Mouse (Mus musculus) heart, embryonic 15.5 days (tissue): ENCODE results near the gene Plekha5. TPM values are rescaled to one million over a fixed set of nuclear protein-coding genes. Genes with fewer than 3 reads are reported as not detected.

Experiments
- ATAC-seq: fragments of 200-750 bp; cut with Nextera tagmentation; replicated peaks from 2 replicates; pipeline ENCODE4 v1.8.0; 2017; ENCODE audit warnings: low read depth, moderate TSS enrichment; ENCODE audit not compliant: insufficient number of reproducible peaks, insufficient read depth, low FRiP score
- H3K27ac ChIP-seq: fragments of 300-500 bp; sonication (generic); 2 replicates; pipeline ENCODE4 v1.5.1; 2015; ENCODE audit warnings: mild to moderate bottlenecking, inconsistent platforms
- H3K27me3 ChIP-seq: fragments of 300-500 bp; sonication (generic); 2 replicates; pipeline ENCODE4 v1.6.1; 2015; ENCODE audit warnings: inconsistent platforms
- H3K36me3 ChIP-seq: fragments of 300-500 bp; sonication (generic); 2 replicates; pipeline ENCODE4 v1.6.1; 2015; ENCODE audit warnings: mild to moderate bottlenecking, inconsistent platforms
- H3K4me1 ChIP-seq: fragments of 300-500 bp; sonication (generic); replicated peaks from 2 replicates; pipeline ENCODE4 v1.6.1; 2015; ENCODE audit warnings: inconsistent platforms
- H3K4me2 ChIP-seq: fragments of 300-500 bp; sonication (generic); 2 replicates; pipeline ENCODE4 v1.6.1; 2015; ENCODE audit warnings: inconsistent platforms, mild to moderate bottlenecking, moderate library complexity
- H3K4me3 ChIP-seq: fragments of 300-500 bp; sonication (generic); 2 replicates; pipeline ENCODE4 v1.5.1; 2015; ENCODE audit warnings: mild to moderate bottlenecking, inconsistent platforms
- H3K9ac ChIP-seq: fragments of 300-500 bp; sonication (generic); 2 replicates; pipeline ENCODE4 v1.6.1; 2015; ENCODE audit warnings: mild to moderate bottlenecking, inconsistent platforms
- H3K9me3 ChIP-seq: fragments of 300-500 bp; sonication (generic); replicated peaks from 2 replicates; pipeline ENCODE4 v1.6.1; 2016; ENCODE audit warnings: inconsistent platforms
- WGBS: fragments of 180-500 bp; shearing (Covaris S2); methylation state at CpG from one replicate; pipeline ENCODE4 v1.1.7; 2015; ENCODE audit warnings: mixed read lengths; 5-methylcytosine and 5-hydroxymethylcytosine counted together
- polyA plus RNA-seq: library from polyadenylated mRNA; unstranded; fragments of >200 nt; fragmentation: Nextera tagmentation; extraction: Ambion mirVana; gene quantifications from 2 replicates; pipeline ENCODE4 v1.2.1, GENCODE M21; 2015

The Plekha5 gene
- polyA plus RNA-seq, 1 experiment from 2014 or later = 21.6 TPM

DNA sequence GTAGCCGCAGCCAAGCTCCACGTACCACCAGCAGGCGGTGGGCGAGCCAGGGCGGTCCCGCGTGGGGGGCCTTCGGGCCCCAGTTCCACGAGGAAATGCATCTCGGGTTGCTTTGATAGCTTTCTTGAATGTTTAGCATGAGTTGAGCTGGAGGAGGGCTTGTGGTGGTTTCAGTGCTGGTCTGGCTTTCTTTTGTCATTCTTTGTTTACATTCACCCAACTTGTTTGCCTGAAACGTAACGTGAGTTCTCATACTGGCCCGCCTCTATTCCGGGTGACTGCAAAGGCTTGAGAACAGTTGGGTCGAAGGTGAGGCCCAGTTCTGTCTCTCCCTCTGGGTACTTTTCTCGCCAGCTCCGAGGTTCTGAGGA is 1.1 kb downstream of the Plekha5 start:
- H3K4me3 ChIP-seq = peak overlapping the region; percentile 99
- peak overlapping the region; percentile 82 for H3K4me2 ChIP-seq
- 2% methylated on average over 17 of the region's 17 CpGs for WGBS
- H3K9ac ChIP-seq = peak overlapping the region; percentile 87
- H3K36me3 ChIP-seq = no peaks in the 10 kb centered on the region
- no peak for ATAC-seq
- no peaks in the 10 kb centered on the region for H3K27me3 ChIP-seq
- no peaks in the 10 kb centered on the region; the same call in 1 of the 2 replicates for H3K4me1 ChIP-seq
- peak overlapping the region; percentile 84; the same call in 1 of the 2 replicates for H3K27ac ChIP-seq
- no peaks in the 10 kb centered on the region for H3K9me3 ChIP-seq

DNA sequence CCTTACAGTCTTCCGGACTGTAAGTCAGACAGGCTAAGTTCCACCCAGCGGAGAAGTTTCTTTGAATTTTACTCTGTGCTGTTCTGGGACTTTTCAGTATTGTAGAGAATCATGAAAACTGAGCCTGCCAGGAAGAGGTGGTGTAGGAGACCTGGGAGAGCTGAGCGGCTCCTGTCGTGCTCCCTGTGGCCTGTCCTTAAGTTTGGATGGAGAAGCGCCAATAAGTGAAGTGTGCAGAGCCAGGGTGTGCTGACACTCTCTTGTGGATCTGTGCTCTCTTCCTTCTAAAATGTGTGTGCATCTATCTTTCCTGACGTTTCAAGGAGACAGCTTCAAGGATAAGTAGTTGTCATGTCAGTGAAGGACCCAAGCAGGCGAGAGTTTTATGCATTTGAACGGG is 5.4 kb downstream of the Plekha5 start:
- Histone ChIP-seq H3K9me3 (no peaks in the 10 kb centered on the region), H3K4me3 (no peak overlapping the region), H3K9ac (no peak overlapping the region), H3K27ac (no peak overlapping the region), H3K27me3 (no peaks in the 10 kb centered on the region), H3K4me2 (no peak overlapping the region), H3K4me1 (no peaks in the 10 kb centered on the region; the same call in 1 of the 2 replicates), H3K36me3 (peaks cover 7% of the 10 kb centered on the region; the same call in 1 of the 2 replicates)
- ATAC-seq = no peak
- 74% methylated on average over 8 of the region's 8 CpGs for WGBS

DNA sequence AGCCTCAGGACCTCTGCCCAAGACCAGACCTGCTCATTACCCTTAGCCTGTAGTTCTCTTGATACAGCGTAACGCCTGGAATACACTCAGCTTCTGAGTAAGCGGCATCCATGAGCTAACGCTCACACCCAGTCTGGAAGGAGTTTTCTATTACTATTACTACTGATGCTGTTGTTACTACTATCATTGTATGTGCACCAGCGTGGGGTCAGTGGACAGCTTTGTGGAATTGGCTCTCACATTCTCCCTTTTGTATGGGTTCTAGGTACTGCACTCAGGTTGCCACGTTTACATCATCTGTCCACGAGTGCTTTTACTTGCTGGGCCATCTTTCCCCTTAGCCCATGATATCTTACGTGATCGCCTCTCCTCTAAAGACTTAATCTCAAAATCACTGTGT is 8.5 kb downstream of the Plekha5 start:
- H3K36me3 ChIP-seq = peaks cover 7% of the 10 kb centered on the region; the same call in 1 of the 2 replicates
- H3K9me3 ChIP-seq = no peaks in the 10 kb centered on the region
- no peak overlapping the region for H3K4me3 ChIP-seq
- WGBS = 92% methylated on average over 9 of the region's 9 CpGs
- no peak overlapping the region for H3K27ac ChIP-seq
- H3K9ac ChIP-seq = no peak overlapping the region
- H3K27me3 ChIP-seq = no peaks in the 10 kb centered on the region
- no peak for ATAC-seq
- H3K4me1 ChIP-seq = no peaks in the 10 kb centered on the region
- H3K4me2 ChIP-seq = no peak overlapping the region

DNA sequence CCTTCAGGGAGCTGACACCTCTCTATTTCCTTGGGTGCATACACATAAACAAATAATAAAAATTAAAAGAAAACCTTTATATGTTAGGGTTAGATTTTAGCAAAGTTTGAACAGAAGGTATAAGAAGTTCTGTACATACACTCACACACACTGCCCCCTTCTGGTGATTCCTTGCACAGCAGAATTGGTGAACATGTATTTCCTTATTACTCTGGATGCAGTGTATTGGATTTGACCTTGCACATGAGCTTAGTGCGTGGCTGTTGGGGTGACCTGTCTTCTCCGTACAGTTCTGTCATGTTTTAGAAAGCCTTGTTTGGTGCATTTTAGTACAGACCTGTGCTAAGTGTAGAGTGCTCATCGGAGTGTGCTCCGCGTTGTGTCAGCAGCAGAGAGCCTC is 19.5 kb downstream of the Plekha5 start:
- no peak overlapping the region for H3K27ac ChIP-seq
- no peaks in the 10 kb centered on the region for H3K36me3 ChIP-seq
- H3K4me1 ChIP-seq = 0 out of 2 replicates have a peak, but pooled peaks cover 7% of the 10 kb centered on the region
- H3K4me2 ChIP-seq = no peak overlapping the region
- no peak overlapping the region for H3K4me3 ChIP-seq
- WGBS = 85% methylated on average over 5 of the region's 5 CpGs
- H3K9ac ChIP-seq = no peak overlapping the region
- H3K27me3 ChIP-seq = no peaks in the 10 kb centered on the region
- H3K9me3 ChIP-seq = no peaks in the 10 kb centered on the region
- ATAC-seq = no peak

DNA sequence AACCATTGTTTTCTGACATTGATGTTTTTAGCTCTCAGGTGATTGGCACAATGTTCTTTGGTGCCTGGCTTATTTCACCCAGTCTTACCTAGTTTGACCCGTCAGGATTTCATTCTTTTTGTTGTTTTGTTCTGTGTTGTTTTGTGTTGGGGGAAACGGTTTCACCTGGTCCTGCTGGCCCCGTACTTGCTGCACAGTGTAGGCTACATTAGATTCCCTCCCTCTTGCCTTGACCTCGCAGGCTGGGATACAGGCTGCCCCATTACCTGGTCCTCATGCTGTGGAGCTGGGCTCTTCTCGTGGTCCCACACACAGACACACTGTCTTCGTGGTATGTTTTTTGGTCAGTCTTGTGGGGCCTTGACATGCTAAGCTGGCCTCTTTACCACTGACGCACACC is 20.3 kb downstream of the Plekha5 start:
- Histone ChIP-seq H3K4me1 (0 out of 2 replicates have a peak, but pooled peaks cover 7% of the 10 kb centered on the region), H3K36me3 (no peaks in the 10 kb centered on the region), H3K27me3 (no peaks in the 10 kb centered on the region), H3K9me3 (no peaks in the 10 kb centered on the region), H3K9ac (no peak overlapping the region), H3K27ac (no peak overlapping the region), H3K4me2 (no peak overlapping the region), H3K4me3 (no peak overlapping the region)
- WGBS = 72% methylated on average over 7 of the region's 7 CpGs
- no peak for ATAC-seq

DNA sequence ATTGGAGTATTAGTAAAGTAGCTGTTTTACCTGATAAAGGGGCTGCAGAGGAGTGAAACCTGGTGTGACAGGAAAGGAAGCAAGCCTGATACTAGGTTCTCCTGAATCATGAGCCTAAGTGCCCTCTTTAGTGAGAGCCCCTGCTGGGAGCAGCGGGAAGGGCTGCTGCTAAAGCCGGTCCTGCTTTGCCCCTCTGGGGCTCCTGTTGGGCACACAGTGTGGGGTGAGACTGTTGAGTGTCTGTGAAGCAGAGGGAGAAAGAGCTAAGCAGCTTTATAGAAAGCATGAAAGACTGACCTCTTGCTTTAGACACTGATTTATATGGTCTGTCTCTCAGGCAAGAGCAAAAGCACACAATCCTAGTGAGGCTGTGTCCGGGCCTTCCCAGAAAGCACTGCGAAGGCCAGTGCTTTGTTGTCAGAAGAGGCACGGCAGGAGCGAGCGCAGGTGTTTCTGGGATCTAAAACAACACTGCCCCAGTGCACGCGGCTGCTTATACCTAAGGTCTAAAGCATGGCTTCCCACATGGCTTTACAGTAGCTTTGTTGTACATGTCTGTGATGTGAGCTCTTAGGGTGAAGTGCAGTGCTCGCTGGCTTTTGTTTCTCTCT is 21.1 kb downstream of the Plekha5 start:
- Histone ChIP-seq H3K4me1 (0 out of 2 replicates have a peak, but pooled peaks cover 7% of the 10 kb centered on the region), H3K27ac (no peak overlapping the region), H3K9ac (no peak overlapping the region), H3K4me2 (no peak overlapping the region), H3K36me3 (no peaks in the 10 kb centered on the region), H3K27me3 (no peaks in the 10 kb centered on the region), H3K4me3 (no peak overlapping the region), H3K9me3 (no peaks in the 10 kb centered on the region)
- ATAC-seq = no peak
- 52% methylated on average over 10 of the region's 10 CpGs for WGBS

DNA sequence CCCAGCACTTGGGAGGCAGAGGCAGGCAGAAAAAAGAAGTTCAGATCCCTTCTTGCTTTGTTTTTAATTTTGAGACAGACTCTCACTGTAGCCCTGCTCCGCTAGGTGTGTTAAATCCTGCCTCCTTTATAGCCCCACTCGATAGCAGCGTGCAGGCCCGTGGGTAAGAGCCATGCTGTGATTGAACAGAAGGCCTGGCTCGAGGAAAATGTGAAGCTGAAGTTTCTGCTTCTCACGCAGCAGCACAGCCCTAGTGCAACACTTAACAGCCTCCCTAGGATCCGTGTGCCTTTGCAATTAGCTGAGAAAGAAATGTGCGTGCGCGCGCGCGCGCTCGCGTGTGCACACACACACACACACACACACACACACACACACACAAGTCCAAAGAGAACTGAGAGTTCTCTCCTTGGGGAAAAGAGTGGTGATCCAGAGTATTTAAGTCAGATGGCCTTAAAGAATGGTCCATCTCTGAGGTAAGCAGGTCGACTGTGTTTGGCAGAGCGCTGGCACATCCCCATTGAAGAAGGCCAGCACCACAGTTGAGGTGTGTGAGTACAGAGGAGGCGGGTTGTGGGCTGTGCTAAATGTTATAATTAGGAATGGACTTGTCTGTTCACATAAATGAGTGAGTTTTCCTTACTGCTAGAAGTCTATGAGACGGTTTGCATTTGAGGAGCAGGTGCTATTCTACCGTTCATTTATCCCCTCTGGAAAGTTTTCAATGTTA is 24.3 kb downstream of the Plekha5 start:
- Histone ChIP-seq H3K27me3 (no peaks in the 10 kb centered on the region), H3K4me1 (0 out of 2 replicates have a peak, but pooled peaks cover 7% of the 10 kb centered on the region), H3K4me2 (no peak overlapping the region), H3K9ac (no peak overlapping the region), H3K4me3 (no peak overlapping the region), H3K27ac (no peak overlapping the region), H3K36me3 (no peaks in the 10 kb centered on the region), H3K9me3 (no peaks in the 10 kb centered on the region)
- WGBS = 92% methylated on average over 21 of the region's 21 CpGs
- ATAC-seq = no peak

DNA sequence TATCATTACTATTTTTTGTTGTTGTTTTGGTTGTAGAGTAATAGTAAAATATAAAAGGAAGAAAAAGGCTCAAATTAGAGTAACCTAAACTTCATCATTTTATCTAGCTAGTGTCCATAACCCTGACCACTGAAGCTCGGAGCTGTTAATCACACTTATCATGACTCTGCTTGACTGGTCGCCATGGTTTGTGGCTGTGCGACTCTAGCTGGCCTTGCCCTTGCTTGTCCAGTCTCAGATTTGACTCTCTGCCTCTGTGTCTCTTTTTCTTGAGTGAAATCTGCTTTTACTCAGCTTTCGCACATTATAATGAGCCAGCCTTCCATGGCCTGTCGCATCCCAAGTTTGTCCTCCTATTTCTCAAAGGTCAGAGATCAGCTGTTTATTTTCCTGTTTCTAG is 26.8 kb downstream of the Plekha5 start:
- ATAC-seq = no peak
- H3K4me2 ChIP-seq = no peak overlapping the region
- H3K9ac ChIP-seq = no peak overlapping the region
- H3K9me3 ChIP-seq = no peaks in the 10 kb centered on the region
- H3K4me1 ChIP-seq = 0 out of 2 replicates have a peak, but pooled peaks cover 2% of the 10 kb centered on the region
- H3K27ac ChIP-seq = no peak overlapping the region
- no peak overlapping the region for H3K4me3 ChIP-seq
- H3K27me3 ChIP-seq = no peaks in the 10 kb centered on the region
- no peaks in the 10 kb centered on the region for H3K36me3 ChIP-seq
- WGBS = 73% methylated on average over 5 of the region's 5 CpGs

DNA sequence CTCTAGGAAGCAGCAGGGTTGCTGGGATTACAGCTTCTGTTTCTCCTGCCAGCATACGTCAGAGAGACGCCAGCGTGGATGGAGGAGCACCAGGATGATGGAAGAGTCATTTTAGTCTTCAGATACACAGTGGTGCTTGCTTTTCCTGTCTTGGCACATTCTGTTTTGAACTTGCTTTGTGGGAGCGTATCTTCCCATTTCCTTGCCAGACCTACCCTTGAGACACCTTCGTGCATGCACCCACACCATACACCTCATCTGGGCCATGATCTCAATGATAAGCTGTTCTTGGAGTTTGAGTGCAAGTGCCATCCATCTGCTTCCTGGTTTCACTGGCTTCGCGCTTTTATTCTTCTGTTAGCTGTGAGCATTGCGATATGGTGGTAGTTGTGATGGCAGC is 28.9 kb downstream of the Plekha5 start:
- no peak overlapping the region for H3K27ac ChIP-seq
- WGBS = 92% methylated on average over 8 of the region's 8 CpGs
- H3K4me1 ChIP-seq = 0 out of 2 replicates have a peak, but pooled peaks cover 2% of the 10 kb centered on the region
- no peaks in the 10 kb centered on the region for H3K36me3 ChIP-seq
- H3K4me2 ChIP-seq = no peak overlapping the region
- no peaks in the 10 kb centered on the region for H3K9me3 ChIP-seq
- no peaks in the 10 kb centered on the region for H3K27me3 ChIP-seq
- no peak for ATAC-seq
- no peak overlapping the region for H3K4me3 ChIP-seq
- no peak overlapping the region for H3K9ac ChIP-seq

DNA sequence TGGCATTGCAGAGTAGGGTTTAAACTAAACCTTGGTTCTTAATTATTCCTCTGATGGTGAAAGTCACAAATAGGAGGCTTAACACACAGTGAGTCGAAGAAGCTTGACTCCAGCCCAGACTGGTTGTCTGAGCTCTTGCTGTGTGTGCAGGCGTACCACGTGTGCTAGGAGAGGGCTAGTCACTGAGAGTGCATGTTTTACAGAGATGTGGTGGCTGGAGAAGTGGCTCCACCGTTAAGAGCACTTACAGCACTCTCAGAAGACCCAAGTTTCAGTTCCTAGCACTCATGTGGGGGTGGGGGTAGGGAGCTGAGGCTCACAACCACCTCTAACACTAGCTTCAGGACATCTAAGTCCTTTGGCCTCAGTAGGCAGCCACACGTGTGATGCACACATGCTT is 29.6 kb downstream of the Plekha5 start:
- H3K27ac ChIP-seq = no peak overlapping the region
- 80% methylated on average over 5 of the region's 5 CpGs for WGBS

DNA sequence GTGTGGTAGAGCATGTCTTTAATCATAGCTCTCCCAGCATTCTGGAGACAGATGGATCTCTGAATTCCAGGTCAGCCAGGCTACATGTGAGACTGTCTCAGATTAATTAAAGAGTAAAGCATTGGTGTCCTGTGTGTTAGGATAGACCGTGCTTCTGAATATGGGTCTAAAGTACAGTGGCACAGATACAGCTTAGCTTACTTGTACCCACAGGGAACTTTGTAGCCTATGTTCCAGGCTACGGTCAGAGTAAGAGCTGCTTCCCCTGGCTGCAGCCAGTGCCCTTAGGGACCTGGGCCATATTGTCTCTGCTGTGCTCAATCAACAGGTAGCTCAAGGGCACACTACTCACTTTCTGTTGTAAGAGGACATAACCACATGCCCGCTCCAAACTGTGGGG is 30.5 kb downstream of the Plekha5 start:
- 0 out of 2 replicates have a peak, but pooled peaks cover 2% of the 10 kb centered on the region for H3K4me1 ChIP-seq

More for the DNA sequence above, 29.6 kb downstream of the Plekha5 start:
- ATAC-seq = no peak
- H3K9me3 ChIP-seq = no peaks in the 10 kb centered on the region
- no peaks in the 10 kb centered on the region for H3K36me3 ChIP-seq
- no peak overlapping the region for H3K4me2 ChIP-seq
- 0 out of 2 replicates have a peak, but pooled peaks cover 2% of the 10 kb centered on the region for H3K4me1 ChIP-seq
- no peak overlapping the region for H3K4me3 ChIP-seq
- H3K9ac ChIP-seq = no peak overlapping the region
- H3K27me3 ChIP-seq = no peaks in the 10 kb centered on the region

More for the DNA sequence above, 30.5 kb downstream of the Plekha5 start:
- no peak for ATAC-seq
- 89% methylated on average over 3 of the region's 3 CpGs for WGBS
- H3K4me3 ChIP-seq = no peak overlapping the region
- H3K9ac ChIP-seq = no peak overlapping the region
- H3K4me2 ChIP-seq = no peak overlapping the region
- H3K27me3 ChIP-seq = no peaks in the 10 kb centered on the region
- H3K36me3 ChIP-seq = no peaks in the 10 kb centered on the region
- H3K27ac ChIP-seq = no peak overlapping the region
- no peaks in the 10 kb centered on the region for H3K9me3 ChIP-seq
